Mouse (Mus musculus) heart, adult 2 months (tissue): ENCODE measurements around the gene Gm609. TPM values are rescaled to one million over a fixed set of nuclear protein-coding genes. Genes with fewer than 3 reads are reported as not detected.

ENCODE experiments used
- DNase-seq, 2 experiments: peaks; one replicate each; pipeline ENCODE4 v3.0.0; 2021
- H3K27ac ChIP-seq: fragments of 200-600 bp; 2 replicates; pipeline ENCODE4 v1.8.1; 2022
- H3K27me3 ChIP-seq: fragments of 200-500 bp; 2 replicates; pipeline ENCODE4 v1.6.1; 2012; ENCODE audit warnings: mild to moderate bottlenecking, low read length, inconsistent platforms, mixed read lengths; ENCODE audit not compliant: control insufficient read depth, insufficient read depth
- H3K36me3 ChIP-seq: fragments of 200-500 bp; 2 replicates; pipeline ENCODE4 v1.6.1; 2012; ENCODE audit warnings: low read length, inconsistent platforms; ENCODE audit not compliant: control insufficient read depth, insufficient read depth
- H3K4me1 ChIP-seq: fragments of 200-500 bp; 2 replicates; pipeline ENCODE4 v1.6.1; 2011; ENCODE audit warnings: low read length; ENCODE audit not compliant: control insufficient read depth, insufficient read depth
- H3K4me3 ChIP-seq: fragments of 200-600 bp; 2 replicates; pipeline ENCODE4 v1.8.1; 2022
- H3K79me2 ChIP-seq: fragments of 200-500 bp; replicated peaks from 2 replicates; pipeline ENCODE4 v1.6.1; 2012; ENCODE audit warnings: mild to moderate bottlenecking, inconsistent platforms, low read length, moderate library complexity, mixed read lengths; ENCODE audit not compliant: control insufficient read depth, insufficient read depth
- H3K9ac ChIP-seq: fragments of 200-500 bp; 2 replicates; pipeline ENCODE4 v1.6.1; 2012; ENCODE audit warnings: low read depth, mild to moderate bottlenecking, control low read depth, inconsistent platforms, low read length, mixed read lengths
- CTCF ChIP-seq: fragments of 200-600 bp; IDR thresholded peaks from 2 replicates; pipeline ENCODE4 v1.8.1; 2022; ENCODE audit warnings: antibody characterized with exemption, mild to moderate bottlenecking, moderate library complexity
- EP300 ChIP-seq: fragments of 200-500 bp; IDR thresholded peaks from 2 replicates; pipeline ENCODE4 v1.6.1; 2011; ENCODE audit warnings: low read depth, low read length, control low read depth; ENCODE audit not compliant: insufficient read depth
- POLR2A ChIP-seq: fragments of 200-500 bp; IDR thresholded peaks from 2 replicates; pipeline ENCODE4 v1.6.1; 2011; ENCODE audit warnings: mild to moderate bottlenecking, low read depth, low read length, control low read depth; ENCODE audit not compliant: insufficient read depth
- WGBS: fragments of 180-500 bp; shearing (Covaris S2); methylation state at CpG from one replicate; pipeline ENCODE4 v1.1.7; 2018; 5-methylcytosine and 5-hydroxymethylcytosine counted together
- intact Hi-C: fragments of 180-260 bp; cut with DNase I; formaldehyde crosslinking; loops from one replicate; pipeline ENCODE4 v1.15.1; 2025
- polyA plus RNA-seq: library from polyadenylated mRNA; depleted of rRNA; stranded (reverse); fragments of >200 nt; gene quantifications from 2 replicates; pipeline ENCODE4 v1.2.3, GENCODE M21; 2012
- total RNA-seq, 2 experiments: library from RNA; stranded (reverse); gene quantifications; 2 replicates each; pipeline ENCODE4 v1.2.3; 2021

Gm609 gene
- total and polyA plus RNA-seq, 3 experiments = not detected

GRCm38 (mm10) chr16:45391680-45392079, 101.1 kb downstream of the Gm609 start:
- H3K27me3 ChIP-seq = no peaks in the 10 kb centered on the region

DNA sequence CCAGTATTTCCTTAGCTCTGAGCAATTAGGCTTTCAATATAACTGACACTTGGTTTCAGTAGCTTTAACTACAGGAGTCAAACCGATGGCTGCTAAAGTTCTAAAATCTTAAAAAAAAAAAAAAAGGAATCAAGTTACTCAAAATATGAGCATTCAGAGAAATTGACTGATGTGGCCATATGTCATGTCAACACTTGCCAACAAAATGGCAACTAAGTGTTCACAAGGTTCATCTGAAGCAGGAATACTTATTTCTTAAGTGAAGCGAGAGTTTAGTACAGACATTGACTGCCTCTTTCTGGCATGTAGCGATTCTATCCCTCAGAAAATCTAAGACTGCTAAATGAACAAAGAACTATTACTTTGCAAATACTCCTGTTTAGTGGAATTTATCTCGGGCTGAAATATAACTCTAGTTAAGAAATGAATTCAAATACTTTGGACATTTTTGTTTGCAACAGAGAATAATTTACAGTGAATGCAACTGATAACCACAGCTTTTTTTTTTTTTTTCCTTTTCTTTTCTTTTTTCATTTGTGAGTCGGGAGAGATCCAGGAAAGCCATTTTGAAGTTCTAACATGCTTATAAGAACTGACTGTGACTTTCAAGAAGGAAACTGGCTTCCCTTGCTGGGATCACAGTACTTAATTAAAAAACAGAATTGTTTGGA, 102.3 kb downstream of the Gm609 start:
- DNase-seq = no peak
- TF ChIP-seq POLR2A = no peak
- no peak for TF ChIP-seq CTCF
- no peak for TF ChIP-seq EP300
- H3K36me3 ChIP-seq = peaks cover 78% of the 10 kb centered on the region
- H3K9ac ChIP-seq = no peak overlapping the region
- H3K79me2 ChIP-seq = no peaks in the 10 kb centered on the region; the same call in 1 of the 2 replicates
- no peak overlapping the region for H3K4me3 ChIP-seq
- H3K4me1 ChIP-seq = no peaks in the 10 kb centered on the region; the same call in none of the 2 replicates
- H3K27ac ChIP-seq = peak overlapping the region; percentile 11; the same call in 1 of the 2 replicates
- H3K27me3 ChIP-seq = no peaks in the 10 kb centered on the region
- intact Hi-C loops = no loop called here
- 76% methylated on average over 5 of the region's 5 CpGs for WGBS

More at GRCm38 (mm10) chr16:45391680-45392079, 101.1 kb downstream of the Gm609 start:
- no peak for DNase-seq
- Histone ChIP-seq H3K36me3 (peaks cover 83% of the 10 kb centered on the region), H3K4me1 (no peaks in the 10 kb centered on the region; the same call in none of the 2 replicates), H3K4me3 (no peak overlapping the region), H3K9ac (no peak overlapping the region), H3K79me2 (no peaks in the 10 kb centered on the region; the same call in 1 of the 2 replicates), H3K27ac (no peak overlapping the region)
- intact Hi-C loops = no loop called here
- 91% methylated on average over 3 of the region's 3 CpGs for WGBS
- TF ChIP-seq POLR2A = no peak
- no peak for TF ChIP-seq CTCF
- no peak for TF ChIP-seq EP300

DNA sequence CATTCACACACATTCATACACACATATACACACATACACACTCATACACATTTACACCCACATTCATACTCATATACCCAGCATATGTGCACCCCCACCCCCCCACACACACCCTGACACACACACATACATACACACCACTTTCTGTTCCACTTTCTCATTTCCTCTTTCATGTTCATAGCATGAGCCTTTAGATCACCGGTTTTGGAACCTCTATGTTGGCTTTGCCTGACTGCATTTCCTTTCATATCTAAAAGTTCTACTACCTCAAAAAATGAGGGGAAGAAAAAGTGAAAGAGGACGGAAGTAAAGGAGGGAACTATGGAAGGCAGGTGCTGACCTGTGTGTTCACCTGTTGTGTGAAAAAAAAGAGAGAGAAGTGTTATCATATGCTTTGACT, 102.9 kb downstream of the Gm609 start:
- WGBS = 52% methylated on average over 2 of the region's 2 CpGs
- Histone ChIP-seq H3K79me2 (no peaks in the 10 kb centered on the region; the same call in 1 of the 2 replicates), H3K36me3 (peaks cover 77% of the 10 kb centered on the region), H3K4me1 (no peaks in the 10 kb centered on the region; the same call in none of the 2 replicates), H3K9ac (no peak overlapping the region), H3K27me3 (no peaks in the 10 kb centered on the region), H3K27ac (no peak overlapping the region; the same call in 1 of the 2 replicates), H3K4me3 (no peak overlapping the region)
- intact Hi-C loops = no loop called here
- no peak for DNase-seq
- TF ChIP-seq EP300 (no peak), POLR2A (no peak), CTCF (no peak)

DNA sequence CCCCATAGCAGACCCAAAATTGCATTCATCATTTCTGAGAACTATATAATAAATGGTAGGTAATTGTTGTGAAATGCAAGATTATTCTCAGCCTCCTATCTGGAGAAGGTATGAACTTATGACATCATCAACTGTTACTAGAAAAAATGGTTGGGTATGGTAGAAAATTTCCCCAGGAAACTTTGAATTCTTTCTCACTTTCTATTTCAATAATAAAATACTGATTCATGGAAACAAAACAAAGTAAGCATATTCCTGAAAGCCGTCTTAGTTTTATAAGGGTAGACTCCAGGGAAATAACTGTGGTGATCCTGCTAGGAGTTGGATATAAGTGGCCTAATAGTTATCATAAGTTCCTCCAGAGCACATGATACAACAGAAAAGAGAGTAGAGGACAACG, 103.7 kb downstream of the Gm609 start:
- H3K79me2 ChIP-seq = no peaks in the 10 kb centered on the region; the same call in 1 of the 2 replicates
- no peak overlapping the region for H3K9ac ChIP-seq
- no peak for DNase-seq
- peaks cover 74% of the 10 kb centered on the region for H3K36me3 ChIP-seq
- 62% methylated on average over 2 of the region's 2 CpGs for WGBS
- intact Hi-C loops = no loop called here
- no peaks in the 10 kb centered on the region; the same call in none of the 2 replicates for H3K4me1 ChIP-seq
- no peak overlapping the region for H3K4me3 ChIP-seq
- TF ChIP-seq POLR2A = no peak
- no peak for TF ChIP-seq CTCF
- TF ChIP-seq EP300 = no peak
- no peak overlapping the region; the same call in 1 of the 2 replicates for H3K27ac ChIP-seq
- H3K27me3 ChIP-seq = no peaks in the 10 kb centered on the region

GRCm38 (mm10) chr16:45381811-45382210, 111.0 kb downstream of the Gm609 start:
- TF ChIP-seq CTCF (no peak), EP300 (no peak), POLR2A (no peak)
- H3K4me3 ChIP-seq = no peak overlapping the region
- intact Hi-C loops = loop anchor here (2.0 kb wide), 1 partner anchor 13 kb away; no protein-coding TSS in a partner anchor
- no peak overlapping the region for H3K9ac ChIP-seq
- DNase-seq = no peak
- 82% methylated on average over 3 of the region's 3 CpGs for WGBS
- peaks cover 4% of the 10 kb centered on the region for H3K4me1 ChIP-seq
- no peaks in the 10 kb centered on the region for H3K79me2 ChIP-seq
- no peaks in the 10 kb centered on the region for H3K27me3 ChIP-seq
- peaks cover 43% of the 10 kb centered on the region for H3K36me3 ChIP-seq
- H3K27ac ChIP-seq = no peak overlapping the region

GRCm38 (mm10) chr16:45378959-45379358, 113.8 kb downstream of the Gm609 start:
- no peak for DNase-seq
- 39% methylated on average over 3 of the region's 3 CpGs for WGBS
- Histone ChIP-seq H3K27me3 (no peaks in the 10 kb centered on the region), H3K9ac (no peak overlapping the region), H3K79me2 (no peaks in the 10 kb centered on the region), H3K4me1 (peaks cover 9% of the 10 kb centered on the region), H3K4me3 (no peak overlapping the region), H3K36me3 (peaks cover 38% of the 10 kb centered on the region), H3K27ac (peak overlapping the region; percentile 75)
- TF ChIP-seq EP300 (no peak), POLR2A (no peak), CTCF (no peak)
- intact Hi-C loops = no loop called here
